Mouse (Mus musculus) cerebellum, adult 9-11 months (tissue): ENCODE measurements around the gene Gphn.
A peak's percentile ranks its signal among the peaks of the same experiment; 100 is the strongest.

Experiments used
- DNase-seq: peaks from one replicate; pipeline ENCODE4 v3.0.0; 2022

Gene Gphn

GRCm38 (mm10) chr12:78225707-78226518 lies at the start of gene Gphn:
Gene Gphn, plus strand, starts transcription at chr12:78226379.
- peak; percentile 95 for DNase-seq

GRCm38 (mm10) chr12:78181452-78181851 lies 44.7 kb upstream of the Gphn start:
- no peak for DNase-seq

GRCm38 (mm10) chr12:78193942-78194341 lies 32.2 kb upstream of the Gphn start, which contains the start of gene Gm6657:
Gene Gm6657, plus strand, starts transcription at chr12:78194242.
- no peak for DNase-seq

GRCm38 (mm10) chr12:78195368-78195767 lies 30.8 kb upstream of the Gphn start:
- DNase-seq = no peak

GRCm38 (mm10) chr12:78203646-78204045 lies 22.5 kb upstream of the Gphn start:
- DNase-seq = no peak

- peak; percentile 59 for DNase-seq
Measured at GRCm38 (mm10) chr12:78205915-78206570, 20.1 kb upstream of the Gphn start.

GRCm38 (mm10) chr12:78206571-78206960 lies 19.6 kb upstream of the Gphn start:
- DNase-seq = no peak

GRCm38 (mm10) chr12:78209856-78210255 lies 16.3 kb upstream of the Gphn start:
- DNase-seq = no peak

GRCm38 (mm10) chr12:78215490-78215889 lies 10.7 kb upstream of the Gphn start:
- no peak for DNase-seq

GRCm38 (mm10) chr12:78219191-78219825 lies 6.9 kb upstream of the Gphn start:
- DNase-seq = no peak

GRCm38 (mm10) chr12:78226519-78226875 lies 318 bp downstream of the Gphn start:
- DNase-seq = peak; percentile 92

- DNase-seq = peak; percentile 72
Measured at GRCm38 (mm10) chr12:78227021-78227932, 1.1 kb downstream of the Gphn start.

- no peak for DNase-seq
Measured at GRCm38 (mm10) chr12:78228139-78228538, 2.0 kb downstream of the Gphn start.

GRCm38 (mm10) chr12:78232560-78232959 lies 6.4 kb downstream of the Gphn start:
- no peak for DNase-seq

- DNase-seq = no peak
Measured at GRCm38 (mm10) chr12:78248366-78248765, 22.2 kb downstream of the Gphn start.

GRCm38 (mm10) chr12:78249151-78249550 lies 23.0 kb downstream of the Gphn start:
- no peak for DNase-seq

- no peak for DNase-seq
Measured at GRCm38 (mm10) chr12:78277386-78277785, 51.2 kb downstream of the Gphn start.

GRCm38 (mm10) chr12:78290384-78290783 lies 64.2 kb downstream of the Gphn start:
- no peak for DNase-seq

GRCm38 (mm10) chr12:78298824-78299398 lies 72.7 kb downstream of the Gphn start:
- DNase-seq = no peak

- DNase-seq = no peak
Measured at GRCm38 (mm10) chr12:78315106-78315505, 88.9 kb downstream of the Gphn start.

GRCm38 (mm10) chr12:78327946-78328345 lies 101.8 kb downstream of the Gphn start:
- no peak for DNase-seq

GRCm38 (mm10) chr12:78332107-78332506 lies 105.9 kb downstream of the Gphn start:
- DNase-seq = peak; percentile 46
